Mouse (Mus musculus) thymus, postnatal 14 days (tissue): ENCODE results near the gene Slc38a8.
A peak's percentile ranks its signal among the peaks of the same experiment; 100 is the strongest.

Experiments used
- DNase-seq: peaks from one replicate; pipeline ENCODE4 v3.0.0; 2021

Slc38a8 gene

DNA sequence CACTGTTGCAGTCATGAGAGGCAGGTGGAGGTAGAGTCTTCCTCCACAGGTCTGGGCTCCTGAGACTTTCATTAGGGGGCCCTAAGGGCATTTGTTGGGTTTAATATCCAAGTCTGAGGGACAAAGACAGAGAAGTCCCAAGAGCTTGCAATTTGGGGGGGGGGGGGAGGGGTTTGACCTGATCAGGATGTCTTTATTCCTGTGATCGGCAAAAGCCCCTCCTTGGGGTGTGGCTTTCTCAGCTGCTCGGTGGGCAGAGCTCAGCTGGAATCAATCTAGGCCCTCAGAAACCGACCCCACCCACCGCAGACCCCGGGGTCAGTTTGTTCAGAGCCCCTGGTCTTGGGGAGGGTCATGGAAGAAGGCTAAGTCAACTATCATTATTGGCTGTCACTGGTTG lies at the start of gene Slc38a8:
Gene Slc38a8, minus strand, starts transcription at position 101 of the 400 bp plus-strand sequence.
- DNase-seq, result no peak

DNA sequence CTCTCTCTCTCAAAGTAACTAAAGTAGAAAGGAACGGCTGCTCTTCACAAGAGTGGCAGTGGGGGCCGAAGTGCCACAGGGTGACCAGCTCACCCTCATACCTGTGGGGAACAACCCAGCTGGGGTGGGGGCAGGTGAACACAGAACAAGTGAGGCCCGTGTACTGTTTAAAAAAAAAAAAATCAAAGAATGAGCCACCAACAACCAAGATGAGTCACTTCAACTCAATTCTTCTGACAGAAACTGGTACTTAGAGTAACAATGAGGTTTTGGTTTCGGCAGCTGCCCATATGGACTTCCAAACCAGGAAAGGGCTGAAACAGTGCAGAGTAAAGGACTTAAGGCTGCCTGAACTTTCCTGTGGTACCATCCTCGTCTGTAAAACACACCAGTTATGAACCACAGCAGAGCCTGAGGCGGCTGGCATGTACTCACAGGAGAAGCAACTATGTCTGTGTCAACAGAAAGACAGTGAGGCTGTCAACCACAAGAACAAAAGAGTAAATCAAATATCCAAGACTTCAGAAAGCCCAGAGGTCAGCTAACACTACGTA lies 47.1 kb upstream of the Slc38a8 start:
- no peak for DNase-seq

DNA sequence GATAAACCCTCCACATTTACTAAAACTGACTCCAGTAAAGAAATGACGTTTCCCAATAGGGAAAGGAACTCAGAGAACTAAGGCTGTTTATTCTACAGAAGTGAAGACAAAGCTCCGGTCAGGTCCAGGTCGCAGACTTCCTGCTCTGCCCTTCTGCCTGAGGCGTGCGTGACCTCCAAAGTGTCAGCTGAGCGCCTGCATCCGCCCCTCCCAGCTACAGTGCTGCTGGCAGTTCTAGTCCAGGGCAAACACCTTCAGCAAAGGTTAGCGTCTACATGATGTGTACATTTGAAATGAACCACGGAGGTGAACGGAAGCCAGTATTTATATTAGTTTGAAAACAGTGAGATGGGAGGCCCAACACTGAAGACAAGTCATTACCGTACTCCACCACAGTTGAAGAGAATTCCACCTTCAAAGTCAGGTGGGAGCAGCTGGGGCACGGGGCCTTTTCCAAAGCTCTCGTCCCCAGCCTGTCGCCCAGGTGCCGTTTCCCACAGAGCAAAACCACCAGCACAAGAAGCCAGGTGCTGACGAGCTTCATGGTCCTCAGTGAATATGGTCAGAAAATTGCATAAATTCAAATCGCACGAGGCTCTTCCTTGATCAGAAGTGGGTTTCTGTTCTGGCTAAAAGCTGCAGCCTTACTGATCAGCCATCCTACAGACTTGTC lies 45.7 kb upstream of the Slc38a8 start:
- no peak for DNase-seq

DNA sequence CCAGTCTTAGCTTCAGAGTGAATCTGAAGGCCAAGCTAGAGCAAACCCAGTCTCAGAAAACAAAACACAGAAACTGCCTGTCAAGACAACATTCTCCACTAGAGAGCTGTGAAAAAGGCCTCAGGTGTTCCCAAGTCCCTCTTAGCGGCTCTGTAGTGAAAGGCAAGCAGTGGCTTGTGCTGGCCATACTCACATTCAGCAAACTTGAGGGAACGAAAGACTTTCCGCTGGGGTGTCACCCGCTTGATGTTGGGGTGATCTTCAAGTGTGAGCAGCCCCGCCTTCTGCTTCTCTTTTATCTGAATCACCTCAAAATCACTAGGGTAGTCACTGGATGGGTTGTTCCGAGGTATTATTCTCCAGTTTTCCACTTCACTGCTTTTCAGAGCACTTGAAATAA lies 44.3 kb upstream of the Slc38a8 start:
- no peak for DNase-seq

DNA sequence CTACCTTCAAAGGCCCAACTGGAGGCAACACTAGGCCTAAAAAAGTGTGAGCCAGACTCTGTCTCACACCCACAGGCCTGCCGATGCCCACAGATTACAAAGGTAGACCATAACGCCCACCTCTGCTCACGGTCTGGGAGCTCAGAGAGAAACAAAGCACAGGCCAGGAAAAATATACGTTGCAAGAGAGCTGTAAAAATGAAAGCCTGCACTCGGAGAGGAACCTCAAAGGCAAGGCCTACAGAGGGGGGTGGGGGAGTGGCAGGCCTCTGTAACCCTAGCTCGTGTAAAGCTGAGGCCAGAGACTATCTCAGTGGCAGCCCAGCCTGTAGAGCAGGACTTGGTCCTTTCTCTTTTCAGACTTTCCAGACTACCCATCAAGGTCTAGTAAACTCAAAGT lies 43.7 kb upstream of the Slc38a8 start:
- no peak for DNase-seq

DNA sequence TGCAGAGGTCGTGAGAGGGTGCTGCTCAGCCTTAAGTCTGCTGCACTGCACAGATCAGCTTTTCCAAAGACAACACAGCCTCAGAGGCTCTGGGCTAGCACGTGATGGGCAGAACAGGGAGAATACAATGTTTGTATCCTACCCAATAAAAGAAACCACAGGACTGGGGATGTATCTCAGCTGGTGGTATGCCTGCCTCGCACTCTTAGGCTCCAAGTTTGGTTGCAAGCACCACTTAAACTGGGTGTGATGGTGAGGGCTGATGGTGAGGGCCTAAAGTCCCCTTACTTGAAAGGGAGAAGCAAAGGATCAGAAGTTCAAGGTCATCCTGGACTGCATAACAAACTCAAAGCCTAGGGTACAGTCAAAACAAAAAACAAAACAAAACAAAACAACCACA lies 43.1 kb upstream of the Slc38a8 start:
- DNase-seq, result no peak

DNA sequence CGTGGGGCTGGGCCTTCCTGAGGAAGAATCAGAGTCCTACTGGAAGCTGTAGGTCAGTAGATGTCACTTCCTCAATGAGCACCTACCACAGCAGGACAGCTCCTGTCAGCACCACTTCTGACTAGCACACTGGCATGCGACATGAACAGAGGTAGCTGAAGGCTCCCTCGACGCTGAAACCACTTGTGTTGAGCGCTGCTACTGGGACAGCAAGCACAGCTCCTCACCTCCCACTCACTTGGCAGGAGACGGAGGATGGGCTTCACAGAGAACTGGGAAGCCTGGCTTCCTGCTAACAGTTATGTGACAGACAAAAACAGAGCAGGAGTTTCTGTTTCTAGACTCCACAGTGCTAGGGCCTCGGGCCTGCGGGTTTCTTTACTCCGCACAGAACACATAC lies 30.5 kb upstream of the Slc38a8 start:
- DNase-seq, result no peak

DNA sequence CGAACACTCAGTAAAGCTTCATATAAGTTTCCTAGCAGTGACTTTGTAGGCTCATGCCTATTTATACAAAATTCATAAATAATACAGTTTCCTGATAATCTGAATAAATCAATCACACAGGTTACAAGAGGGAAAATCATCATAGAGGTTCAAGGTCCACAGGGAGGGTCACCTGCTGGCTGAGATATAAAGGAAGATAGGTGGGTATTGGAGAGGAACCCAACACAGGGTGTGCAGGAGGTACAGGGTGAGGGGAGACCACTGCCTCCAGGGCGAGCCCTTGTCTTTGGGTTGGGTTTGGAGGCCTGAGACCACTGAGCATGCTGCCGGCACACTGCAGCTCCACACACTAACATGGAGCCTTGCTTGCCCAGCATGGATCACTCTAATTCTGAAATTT lies 29.9 kb upstream of the Slc38a8 start:
- DNase-seq, result no peak

DNA sequence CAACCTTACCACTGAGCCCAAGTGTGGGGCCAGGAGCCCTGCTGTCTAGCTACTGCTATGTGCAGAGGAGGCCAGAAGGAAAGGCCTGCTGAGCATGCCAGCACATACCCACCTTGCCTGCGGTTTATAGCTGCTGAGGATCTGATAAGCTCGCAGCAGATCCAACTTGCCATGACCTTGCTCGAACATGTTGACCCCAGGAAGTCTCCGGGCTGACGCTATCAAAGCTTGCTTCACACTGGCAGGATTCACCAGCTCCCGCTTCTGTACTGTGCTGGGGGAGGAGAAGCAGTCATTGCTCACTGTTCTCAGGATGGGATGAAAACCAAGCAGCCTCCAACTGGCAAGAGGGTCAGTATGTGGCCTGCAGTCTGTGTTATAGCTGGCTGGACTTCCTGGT lies 29.4 kb upstream of the Slc38a8 start:
- DNase-seq, result no peak

DNA sequence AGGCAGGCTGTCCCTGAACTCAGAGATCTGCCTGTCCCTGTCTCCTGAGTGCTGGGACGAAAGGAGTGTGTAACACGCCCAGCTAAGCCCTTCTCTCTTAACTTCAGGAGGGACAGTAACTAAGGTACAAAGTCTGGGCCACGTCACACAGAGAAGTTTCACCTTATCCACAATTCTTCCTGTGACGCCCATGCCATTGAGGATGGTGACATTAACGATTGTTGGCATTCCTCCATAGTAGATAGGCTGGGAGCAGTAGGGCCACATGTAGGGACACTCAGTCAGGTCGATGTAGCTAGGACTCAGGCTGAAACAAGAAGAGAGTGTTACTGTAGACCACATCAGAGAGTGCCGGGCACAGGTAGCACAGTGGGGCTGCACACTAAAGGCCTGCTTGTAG lies 27.3 kb upstream of the Slc38a8 start:
- DNase-seq, result no peak

DNA sequence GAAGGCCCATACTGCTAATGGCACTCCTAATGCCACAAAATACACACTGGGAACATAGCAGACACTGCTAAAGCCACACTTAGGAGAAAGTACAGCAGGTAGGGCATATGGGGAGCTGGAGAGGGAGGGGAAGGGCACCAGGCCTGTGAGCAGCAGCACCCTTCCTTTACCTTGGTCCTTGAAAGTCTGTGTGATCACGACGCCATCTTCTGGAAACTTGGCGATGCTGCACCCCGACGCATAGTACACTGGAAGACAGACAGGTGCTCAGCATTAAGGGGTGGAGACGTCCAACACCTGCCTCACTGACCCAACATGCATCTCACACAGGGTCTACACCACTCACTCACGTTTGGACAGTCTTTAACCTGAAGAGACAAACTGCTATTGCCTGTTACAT lies 18.6 kb upstream of the Slc38a8 start:
- no peak for DNase-seq

DNA sequence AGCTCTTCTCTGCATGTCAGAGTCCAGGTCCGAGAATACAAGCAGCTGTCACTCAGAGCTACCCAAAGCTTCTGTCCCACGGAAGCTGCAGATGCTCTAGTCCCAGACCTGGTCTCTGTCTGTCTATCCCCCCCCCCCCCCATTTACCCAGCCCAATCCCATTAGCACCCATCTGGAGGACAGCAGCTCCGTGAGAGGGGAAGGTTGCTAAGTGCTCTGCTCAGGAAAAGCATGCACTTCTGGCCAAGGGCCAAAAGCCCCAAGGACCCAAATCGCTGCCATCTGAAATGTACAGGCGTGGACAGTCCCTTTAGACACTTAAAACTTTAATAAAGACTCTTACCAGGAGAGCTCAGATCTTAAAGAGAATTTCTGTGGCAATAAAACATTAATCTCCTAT lies 15.2 kb upstream of the Slc38a8 start:
- no peak for DNase-seq

DNA sequence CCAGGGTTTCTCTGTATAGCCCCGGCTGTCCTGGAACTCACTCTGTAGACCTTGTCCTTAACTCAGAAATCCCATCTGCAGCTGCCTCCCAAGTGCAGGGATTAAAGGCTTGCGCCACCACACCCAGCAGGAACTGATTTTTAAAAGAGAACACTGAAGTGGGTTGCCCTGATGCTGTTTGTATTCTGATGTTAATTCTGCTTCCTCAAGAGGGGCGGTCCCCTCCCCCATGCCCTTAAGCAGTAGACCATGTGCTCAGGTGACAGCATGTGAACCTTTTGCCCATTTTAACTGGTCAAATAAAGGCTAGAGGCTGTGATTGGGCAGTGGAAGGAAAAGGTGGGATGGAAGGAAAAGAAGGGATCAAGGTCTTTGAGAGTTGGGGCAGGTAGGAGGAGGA lies 14.3 kb upstream of the Slc38a8 start:
- no peak for DNase-seq

DNA sequence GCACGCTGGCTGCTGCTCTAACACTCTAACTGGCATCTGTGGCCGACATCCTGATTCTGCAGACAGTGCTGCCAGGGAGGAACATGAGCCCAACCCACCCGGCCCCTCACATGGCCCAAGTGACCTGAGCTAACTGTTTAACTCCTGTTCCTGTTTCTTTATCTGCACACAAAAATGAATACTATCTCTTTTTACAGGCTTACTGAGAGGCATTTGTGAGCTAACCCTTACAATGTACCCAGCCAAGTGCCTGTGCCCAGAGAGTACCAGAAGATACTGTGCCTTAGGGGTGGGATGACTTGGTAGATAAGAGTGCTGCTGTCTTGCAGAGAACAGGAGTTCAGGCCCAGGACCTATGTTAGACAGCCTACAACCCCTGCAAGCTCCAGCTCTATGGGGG lies 13.4 kb upstream of the Slc38a8 start:
- no peak for DNase-seq

DNA sequence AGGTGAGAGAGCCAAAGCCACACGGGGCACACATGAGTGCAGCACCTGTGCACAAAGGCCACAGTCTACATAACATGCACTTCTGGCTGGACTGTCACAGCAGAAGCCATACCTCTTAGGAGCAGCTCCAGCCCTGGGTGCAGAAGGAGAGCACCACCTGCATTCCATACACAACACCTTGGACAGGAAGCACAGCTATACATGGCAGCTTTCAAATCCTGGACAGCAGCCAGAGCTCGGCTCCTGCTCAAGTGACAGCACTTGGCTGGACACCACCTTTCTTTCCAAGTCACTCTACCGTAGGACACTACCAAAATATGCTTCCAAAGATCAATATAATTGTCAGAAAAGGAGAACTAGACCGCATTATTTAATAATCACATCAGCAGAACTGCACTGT lies 11.9 kb upstream of the Slc38a8 start:
- no peak for DNase-seq

DNA sequence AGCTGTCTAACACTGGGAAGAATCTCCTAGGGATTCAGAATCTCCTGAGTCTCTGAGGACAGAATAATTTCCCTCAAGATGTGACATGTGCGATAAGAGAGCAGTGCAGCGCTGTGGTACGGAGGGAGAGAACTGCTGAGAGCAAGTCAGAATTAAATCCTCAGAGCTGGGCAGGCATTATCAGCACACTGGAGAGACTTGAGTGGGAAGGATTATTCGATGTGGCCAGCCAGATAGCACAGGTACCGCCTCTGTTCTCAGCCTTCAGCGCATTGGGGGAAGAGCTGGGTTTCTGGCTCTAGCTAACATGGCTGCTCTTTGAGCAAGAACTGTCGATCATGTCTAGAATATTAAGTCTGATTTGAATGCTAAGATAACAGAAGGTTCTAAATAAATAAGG lies 10.2 kb upstream of the Slc38a8 start:
- no peak for DNase-seq

DNA sequence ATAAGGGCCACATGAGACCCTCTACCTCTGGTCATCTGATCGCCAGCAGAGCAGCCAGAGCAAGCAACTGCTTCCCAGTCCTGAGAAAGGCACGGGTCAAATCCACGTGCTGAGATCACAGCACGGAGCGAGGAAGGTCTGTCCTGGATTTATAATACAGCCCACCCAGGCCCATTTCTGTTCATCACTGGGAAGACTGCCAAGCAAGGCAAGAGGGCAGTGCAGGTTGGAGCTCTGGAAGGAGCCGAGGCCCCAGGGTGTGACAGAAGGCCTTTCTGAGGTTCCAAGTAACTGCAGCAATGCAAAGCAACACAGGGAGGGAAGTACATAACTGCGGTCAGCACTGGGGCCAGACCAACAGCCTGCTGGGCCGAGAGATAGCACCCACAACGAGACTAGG lies 9.0 kb upstream of the Slc38a8 start:
- no peak for DNase-seq

DNA sequence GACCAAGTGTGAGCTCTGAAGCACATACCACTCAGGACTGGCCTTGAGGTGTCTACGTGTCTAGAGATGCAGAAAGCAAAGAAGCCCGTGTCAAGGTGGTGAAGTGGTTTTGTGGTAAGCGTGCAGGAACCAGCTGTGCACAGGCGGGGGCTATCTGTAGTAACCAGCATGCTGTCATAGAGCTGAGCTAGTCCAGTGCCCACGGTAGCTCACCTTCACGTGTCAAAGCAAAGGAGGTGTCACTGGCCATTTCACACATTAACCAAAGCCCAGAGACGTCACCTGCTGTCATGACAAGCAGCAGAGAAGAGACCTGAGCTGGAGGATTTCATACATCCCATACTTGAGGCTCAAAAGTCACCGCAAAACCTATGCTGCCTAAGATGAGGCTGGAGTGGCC lies 4.6 kb upstream of the Slc38a8 start:
- DNase-seq, result no peak

DNA sequence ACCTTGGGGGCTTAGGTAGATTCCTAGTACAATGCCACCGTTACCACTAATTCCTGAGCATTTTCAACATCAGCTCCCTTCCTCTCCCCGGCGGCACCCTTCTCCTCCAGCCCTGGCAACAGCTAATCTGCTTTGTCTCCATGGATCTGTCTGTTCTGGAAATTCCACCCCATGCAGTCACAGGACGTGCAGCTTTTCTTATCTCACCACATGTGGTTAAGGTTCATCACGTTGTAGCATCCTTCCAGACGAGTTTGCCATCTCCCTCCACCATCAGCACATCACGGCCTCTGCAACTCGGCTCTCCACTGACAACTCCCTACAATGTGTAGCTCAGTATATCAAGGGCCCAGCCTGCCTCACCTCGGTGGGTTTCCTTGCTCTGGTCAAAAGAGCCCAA lies 4.0 kb upstream of the Slc38a8 start:
- DNase-seq, result no peak

DNA sequence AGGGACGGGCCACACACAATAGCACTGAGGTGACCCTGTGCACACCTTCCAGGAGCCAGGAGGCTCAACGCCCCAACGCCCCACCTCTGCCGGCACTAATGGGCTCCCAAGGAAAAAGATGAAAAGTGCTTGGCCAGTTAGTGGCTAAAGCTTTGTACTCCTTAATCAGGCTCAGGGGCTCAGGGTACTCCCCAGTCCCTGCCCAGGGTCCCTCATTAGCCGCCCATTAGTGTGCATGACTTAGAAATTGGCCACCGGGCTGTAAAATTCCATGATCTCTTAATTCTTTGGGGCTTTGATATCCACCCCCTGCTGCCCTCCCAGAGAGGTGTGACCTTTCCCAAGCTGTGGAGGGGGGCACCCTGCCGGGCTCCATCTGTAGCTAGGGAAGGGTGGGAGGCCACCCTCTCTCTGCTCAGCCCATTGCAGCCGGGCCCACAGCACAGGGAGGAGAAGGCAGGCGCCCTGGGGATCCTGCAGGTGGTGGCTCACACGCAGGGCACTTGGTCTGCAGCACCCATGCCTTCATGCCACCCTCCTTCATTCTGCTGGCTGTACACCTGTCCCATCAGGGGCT lies 1.8 kb upstream of the Slc38a8 start:
- DNase-seq, result no peak

DNA sequence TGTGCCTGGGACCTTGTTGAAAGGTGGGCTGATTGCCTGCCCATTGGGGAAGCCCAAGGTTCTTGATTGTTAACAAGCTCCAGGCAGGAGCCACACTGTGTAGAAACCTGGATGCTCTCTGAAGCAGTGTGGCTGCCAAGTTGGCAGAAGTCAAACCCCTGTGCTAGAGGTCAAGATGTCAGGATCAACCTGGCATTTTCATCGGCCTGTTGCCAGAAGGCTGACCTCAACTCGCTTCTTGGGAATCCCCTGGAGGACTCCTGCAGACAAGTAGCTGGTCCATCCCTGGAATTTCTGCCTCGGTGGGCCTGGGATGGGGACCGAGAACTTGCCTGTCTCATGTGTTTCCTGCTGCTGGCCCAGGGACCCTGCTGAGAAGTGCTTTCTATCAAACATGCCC lies 613 bp upstream of the Slc38a8 start:
- DNase-seq, result no peak

DNA sequence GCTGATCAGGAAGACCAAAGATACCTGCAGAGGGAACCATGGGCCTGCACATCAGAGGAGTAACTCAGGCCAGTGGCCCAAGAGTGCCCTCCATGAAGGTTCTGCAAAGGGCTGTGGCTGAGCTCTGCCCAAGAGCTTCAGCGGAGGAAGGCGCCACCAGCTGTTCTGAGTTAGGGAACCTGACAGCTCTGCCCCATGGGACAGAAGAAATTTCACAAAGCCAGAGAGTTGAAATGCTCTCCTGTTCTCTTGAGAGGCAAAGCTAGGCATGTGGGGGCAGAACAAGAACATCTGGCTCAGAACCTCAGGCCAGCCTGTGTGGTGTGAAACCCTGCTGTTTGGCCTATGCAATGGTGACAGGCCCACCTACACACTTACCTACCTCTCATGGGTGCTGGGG lies 1.7 kb downstream of the Slc38a8 start:
- no peak for DNase-seq

DNA sequence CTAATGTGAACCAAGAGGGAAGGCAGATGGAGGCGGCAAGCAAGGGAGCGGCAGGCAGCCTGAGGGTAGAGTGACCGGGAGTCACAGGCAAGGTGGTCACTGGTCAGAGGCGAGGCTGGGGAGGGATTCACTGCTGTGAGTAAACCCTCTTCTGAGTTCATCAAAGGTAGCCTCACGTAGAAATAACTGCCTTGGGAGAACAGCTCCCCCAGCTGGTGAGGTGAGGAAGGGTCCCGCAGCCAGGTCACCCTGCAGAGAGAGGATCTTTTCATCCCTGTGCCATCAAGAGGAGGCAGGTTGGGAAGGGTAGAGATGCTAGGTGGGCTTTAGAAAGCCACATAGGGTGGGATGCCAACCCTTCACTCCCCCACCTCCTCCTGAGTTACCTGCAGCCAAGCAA lies 4.7 kb downstream of the Slc38a8 start:
- DNase-seq, result peak; percentile 60

DNA sequence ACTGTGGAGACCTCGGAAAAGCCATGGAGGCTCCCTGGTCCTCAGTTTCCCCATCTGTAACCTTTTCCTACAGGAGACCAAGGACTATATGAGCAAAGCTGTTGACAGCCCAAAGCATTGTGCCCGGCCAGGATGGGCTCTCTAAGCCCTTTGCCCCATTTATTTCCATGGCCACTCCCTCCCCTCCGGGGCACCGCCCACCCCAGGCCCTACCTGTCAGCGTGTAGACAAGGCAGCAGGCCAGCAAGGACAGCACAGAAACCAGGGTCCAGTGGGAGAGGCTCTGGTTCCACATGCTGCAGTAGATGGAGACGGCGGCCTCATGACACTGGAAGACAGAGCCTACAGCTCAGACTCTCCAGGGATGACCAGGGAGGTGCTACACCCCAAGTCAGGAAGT lies 14.4 kb downstream of the Slc38a8 start:
- DNase-seq, result no peak
